Mouse (Mus musculus) liver, postnatal 0 days (tissue): Measurements from ENCODE around the gene Mrvi1. TPM values are rescaled to one million over a fixed set of nuclear protein-coding genes. Genes with fewer than 3 reads are reported as not detected.
A peak's percentile ranks its signal among the peaks of the same experiment; 100 is the strongest.

ENCODE experiments used
- ATAC-seq: fragments of 200-750 bp; cut with Nextera tagmentation; 2 replicates; pipeline ENCODE4 v1.8.0; 2017; ENCODE audit warnings: mild to moderate bottlenecking, moderate library complexity
- DNase-seq: peaks from one replicate; pipeline ENCODE4 v3.0.0-alpha.2; 2016
- H3K27ac ChIP-seq: fragments of 300-500 bp; sonication (generic); 2 replicates; pipeline ENCODE4 v1.5.1; 2014; ENCODE audit warnings: antibody characterized with exemption, moderate library complexity, mild to moderate bottlenecking, low read depth
- H3K27me3 ChIP-seq: fragments of 300-500 bp; sonication (generic); 2 replicates; pipeline ENCODE4 v1.6.1; 2014; ENCODE audit warnings: low read length, control low read depth, mixed read lengths; ENCODE audit not compliant: insufficient read depth
- H3K36me3 ChIP-seq: fragments of 300-500 bp; sonication (generic); replicated peaks from 2 replicates; pipeline ENCODE4 v1.6.1; 2014; ENCODE audit warnings: mild to moderate bottlenecking, control low read depth, low read length, moderate library complexity, mixed read lengths; ENCODE audit not compliant: insufficient read depth
- H3K4me1 ChIP-seq: fragments of 300-500 bp; sonication (generic); 2 replicates; pipeline ENCODE4 v1.6.1; 2014; ENCODE audit warnings: antibody characterized with exemption, mild to moderate bottlenecking, control low read depth; ENCODE audit not compliant: insufficient read depth
- H3K4me2 ChIP-seq: fragments of 300-500 bp; sonication (generic); 2 replicates; pipeline ENCODE4 v1.6.1; 2014; ENCODE audit warnings: low read depth, mild to moderate bottlenecking, low read length, moderate library complexity, mixed read lengths
- H3K4me3 ChIP-seq: fragments of 300-500 bp; sonication (generic); 2 replicates; pipeline ENCODE4 v1.5.1; 2014; ENCODE audit warnings: low read depth, low read length
- H3K9ac ChIP-seq: fragments of 300-500 bp; sonication (generic); replicated peaks from 2 replicates; pipeline ENCODE4 v1.6.1; 2014; ENCODE audit warnings: mild to moderate bottlenecking, moderate library complexity
- H3K9me3 ChIP-seq: fragments of 300-500 bp; sonication (generic); 2 replicates; pipeline ENCODE4 v1.6.1; 2016; ENCODE audit warnings: mild to moderate bottlenecking, control low read depth, low read length, mixed read lengths
- CTCF ChIP-seq: sonication (generic); IDR thresholded peaks from 2 replicates; pipeline ENCODE4 v1.5.1; 2016; ENCODE audit warnings: antibody characterized with exemption, low read depth
- EP300 ChIP-seq: IDR thresholded peaks from 2 replicates; pipeline ENCODE4 v1.6.1; 2016; ENCODE audit warnings: antibody characterized with exemption, low read depth, mild to moderate bottlenecking
- WGBS: fragments of 180-500 bp; shearing (Covaris S2); extraction: QIAGEN DNeasy Blood & Tissue Kit; methylation state at CpG from one replicate; pipeline ENCODE4 v1.1.7; 2014; ENCODE audit not compliant: insufficient replicate concordance; 5-methylcytosine and 5-hydroxymethylcytosine counted together
- polyA plus RNA-seq: library from polyadenylated mRNA; unstranded; fragments of >200 nt; fragmentation: Nextera tagmentation; extraction: Ambion mirVana; gene quantifications from 2 replicates; pipeline ENCODE4 v1.2.1, GENCODE M21; 2015

Gene Mrvi1
- polyA plus RNA-seq, 1 experiment from 2014 or later, result 8.4 TPM

DNA sequence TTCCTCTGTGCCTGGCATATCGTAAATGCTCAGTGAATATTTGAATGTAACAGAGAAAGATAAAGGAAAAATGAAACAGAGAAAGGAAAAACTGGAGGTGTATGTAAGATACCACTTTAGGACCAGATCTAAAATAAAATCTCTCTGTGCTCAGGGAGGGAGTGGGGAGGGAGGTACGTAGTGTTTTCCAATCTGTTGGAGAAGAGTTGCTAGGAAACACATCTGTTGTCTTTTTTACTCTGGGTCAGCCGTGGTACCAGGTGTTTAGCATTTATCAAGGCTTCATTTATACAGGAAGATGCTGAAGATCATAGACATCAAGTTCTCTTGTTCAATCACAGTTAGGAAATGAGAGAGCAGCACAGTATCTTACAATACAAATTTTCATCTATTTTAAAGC, 127.7 kb downstream of the Mrvi1 start:
- H3K4me3 ChIP-seq, result no peak overlapping the region
- H3K4me1 ChIP-seq, result peaks cover 31% of the 10 kb centered on the region
- H3K4me2 ChIP-seq, result no peak overlapping the region
- H3K36me3 ChIP-seq, result no peaks in the 10 kb centered on the region
- peak overlapping the region; percentile 76 for H3K27ac ChIP-seq
- ATAC-seq (no peak), DNase-seq (no peak)
- 68% methylated on average over 3 of the region's 3 CpGs for WGBS
- TF ChIP-seq CTCF, result no peak
- TF ChIP-seq EP300, result no peak
- H3K9ac ChIP-seq, result no peak overlapping the region
- H3K9me3 ChIP-seq, result no peaks in the 10 kb centered on the region
- H3K27me3 ChIP-seq, result no peaks in the 10 kb centered on the region

DNA sequence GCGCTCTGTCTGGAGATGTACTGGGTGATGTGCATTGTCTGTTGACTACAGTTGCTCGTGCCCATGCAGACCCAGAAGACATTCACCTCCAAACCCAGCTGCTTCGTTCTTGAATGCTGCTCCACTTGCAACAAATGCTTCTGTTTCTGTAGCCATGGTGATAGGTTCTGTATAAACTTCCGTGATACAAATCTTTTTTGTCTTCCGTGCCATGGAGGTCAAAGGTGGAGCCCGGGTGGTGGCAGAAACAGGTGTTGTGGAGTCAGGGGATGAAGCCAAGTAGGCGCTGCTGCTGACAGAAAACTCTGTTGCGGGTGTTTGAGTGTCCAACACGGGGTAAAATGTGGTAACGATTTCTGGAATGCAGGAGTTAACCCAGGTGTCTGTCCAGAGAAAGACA, 128.7 kb downstream of the Mrvi1 start:
- Histone ChIP-seq H3K9ac (no peak overlapping the region), H3K4me1 (peaks cover 34% of the 10 kb centered on the region), H3K27ac (0 out of 2 replicates have a peak overlapping the region, but pooled peaks have one; percentile 31), H3K36me3 (no peaks in the 10 kb centered on the region), H3K9me3 (no peaks in the 10 kb centered on the region), H3K27me3 (no peaks in the 10 kb centered on the region), H3K4me2 (no peak overlapping the region), H3K4me3 (no peak overlapping the region)
- TF ChIP-seq EP300, result no peak
- no peak for TF ChIP-seq CTCF
- 66% methylated on average over 10 of the region's 10 CpGs for WGBS
- DNase-seq, result no peak
- no peak for ATAC-seq

DNA sequence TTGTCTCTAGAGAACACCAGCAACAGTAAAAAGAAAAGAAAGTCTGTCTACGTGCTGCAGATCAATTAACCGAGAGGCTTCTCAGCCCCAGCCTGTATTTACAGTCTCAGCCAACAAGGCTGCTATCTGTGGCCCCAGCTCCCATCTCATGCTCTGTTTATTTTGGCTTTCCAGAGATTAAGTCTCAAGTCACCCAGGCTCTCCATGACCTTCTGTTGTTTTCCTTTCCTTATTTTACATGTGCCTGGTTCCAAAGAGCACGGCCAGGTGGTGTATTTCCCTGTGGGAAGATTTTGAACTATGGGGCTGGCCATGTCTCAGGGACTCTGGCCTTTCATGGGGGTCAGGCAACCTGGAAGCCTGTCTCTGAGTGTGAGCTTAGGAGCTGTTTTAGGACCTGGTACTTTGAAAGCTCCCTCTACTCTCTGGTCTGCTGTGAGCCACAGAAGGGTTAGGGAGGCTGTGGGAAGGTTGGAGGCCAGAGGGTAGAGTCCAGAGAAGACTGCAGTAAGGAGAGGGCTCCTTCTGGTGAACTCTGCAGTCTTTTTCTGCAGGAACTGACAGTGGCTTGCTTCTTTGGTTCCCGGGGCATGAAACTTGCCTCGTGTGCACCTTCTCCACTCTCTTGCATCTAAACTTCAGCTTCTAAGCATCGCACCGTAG, 130.6 kb downstream of the Mrvi1 start:
- H3K4me1 ChIP-seq, result peaks cover 41% of the 10 kb centered on the region
- ATAC-seq (no peak), DNase-seq (no peak)
- H3K4me3 ChIP-seq, result no peak overlapping the region
- WGBS, result 64% methylated on average over 7 of the region's 7 CpGs
- no peak overlapping the region for H3K9ac ChIP-seq
- TF ChIP-seq EP300 (no peak), CTCF (no peak)
- H3K9me3 ChIP-seq, result no peaks in the 10 kb centered on the region
- no peaks in the 10 kb centered on the region for H3K27me3 ChIP-seq
- H3K36me3 ChIP-seq, result no peaks in the 10 kb centered on the region
- no peak overlapping the region for H3K4me2 ChIP-seq
- H3K27ac ChIP-seq, result 0 out of 2 replicates have a peak overlapping the region, but pooled peaks have one; percentile 7

DNA sequence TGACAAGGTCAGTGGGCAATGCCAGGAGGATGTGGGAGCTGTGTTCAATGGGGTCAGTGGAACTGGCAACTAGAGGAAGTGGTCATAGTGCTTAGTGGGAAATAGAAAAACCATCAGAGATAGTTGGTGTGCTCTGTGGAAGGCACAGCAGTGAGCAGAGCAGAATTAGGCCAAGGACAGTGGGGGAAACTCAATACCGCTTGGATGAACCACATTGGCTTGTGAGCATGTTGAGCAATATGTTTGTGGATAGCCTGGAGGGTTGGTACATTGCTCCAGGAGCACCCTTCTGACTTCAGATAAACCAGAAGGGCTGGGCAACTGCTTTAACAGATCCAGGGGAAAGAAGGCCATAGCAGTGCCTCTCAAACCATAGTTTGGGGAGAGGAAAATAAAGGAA, 133.9 kb downstream of the Mrvi1 start:
- DNase-seq (peak; percentile 39), ATAC-seq (peak; percentile 61)
- peak overlapping the region; percentile 87 for H3K27ac ChIP-seq
- H3K27me3 ChIP-seq, result no peaks in the 10 kb centered on the region
- TF ChIP-seq EP300, result peak; percentile 49; the same call in 1 of the 2 replicates
- TF ChIP-seq CTCF, result no peak
- H3K4me1 ChIP-seq, result peaks cover 21% of the 10 kb centered on the region
- no peak overlapping the region for H3K4me2 ChIP-seq
- H3K36me3 ChIP-seq, result no peaks in the 10 kb centered on the region
- no peak overlapping the region for H3K9ac ChIP-seq
- H3K9me3 ChIP-seq, result 0 out of 2 replicates have a peak, but pooled peaks cover 2% of the 10 kb centered on the region
- WGBS, result 56% methylated on average over 1 of the region's 1 CpGs
- H3K4me3 ChIP-seq, result no peak overlapping the region

DNA sequence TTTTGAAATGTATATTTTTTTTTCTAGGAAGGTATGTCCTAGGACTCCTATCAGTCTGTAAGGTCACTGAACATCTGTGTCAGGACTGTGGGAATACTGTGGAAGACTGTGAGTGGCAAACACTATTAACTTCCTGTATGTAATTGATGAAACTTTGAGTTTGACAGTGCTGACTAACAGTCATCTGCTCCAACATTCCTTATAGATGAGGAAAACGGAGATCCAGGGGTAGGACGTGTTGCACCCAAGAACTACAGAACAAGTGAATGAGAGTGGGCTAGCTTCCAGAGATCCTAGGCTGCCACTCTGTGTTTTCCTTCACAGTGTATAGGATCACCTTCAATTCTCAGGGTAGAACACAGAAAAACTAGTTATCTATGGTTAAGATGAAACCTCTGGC, 134.9 kb downstream of the Mrvi1 start:
- no peak for TF ChIP-seq CTCF
- TF ChIP-seq EP300, result no peak
- H3K9me3 ChIP-seq, result 0 out of 2 replicates have a peak, but pooled peaks cover 2% of the 10 kb centered on the region
- WGBS, result 83% methylated on average over 2 of the region's 2 CpGs
- H3K4me3 ChIP-seq, result no peak overlapping the region
- DNase-seq, result no peak
- H3K36me3 ChIP-seq, result no peaks in the 10 kb centered on the region
- H3K27ac ChIP-seq, result no peak overlapping the region
- H3K4me2 ChIP-seq, result no peak overlapping the region
- no peaks in the 10 kb centered on the region for H3K27me3 ChIP-seq
- ATAC-seq, result no peak
- no peak overlapping the region for H3K9ac ChIP-seq
- peaks cover 24% of the 10 kb centered on the region for H3K4me1 ChIP-seq

DNA sequence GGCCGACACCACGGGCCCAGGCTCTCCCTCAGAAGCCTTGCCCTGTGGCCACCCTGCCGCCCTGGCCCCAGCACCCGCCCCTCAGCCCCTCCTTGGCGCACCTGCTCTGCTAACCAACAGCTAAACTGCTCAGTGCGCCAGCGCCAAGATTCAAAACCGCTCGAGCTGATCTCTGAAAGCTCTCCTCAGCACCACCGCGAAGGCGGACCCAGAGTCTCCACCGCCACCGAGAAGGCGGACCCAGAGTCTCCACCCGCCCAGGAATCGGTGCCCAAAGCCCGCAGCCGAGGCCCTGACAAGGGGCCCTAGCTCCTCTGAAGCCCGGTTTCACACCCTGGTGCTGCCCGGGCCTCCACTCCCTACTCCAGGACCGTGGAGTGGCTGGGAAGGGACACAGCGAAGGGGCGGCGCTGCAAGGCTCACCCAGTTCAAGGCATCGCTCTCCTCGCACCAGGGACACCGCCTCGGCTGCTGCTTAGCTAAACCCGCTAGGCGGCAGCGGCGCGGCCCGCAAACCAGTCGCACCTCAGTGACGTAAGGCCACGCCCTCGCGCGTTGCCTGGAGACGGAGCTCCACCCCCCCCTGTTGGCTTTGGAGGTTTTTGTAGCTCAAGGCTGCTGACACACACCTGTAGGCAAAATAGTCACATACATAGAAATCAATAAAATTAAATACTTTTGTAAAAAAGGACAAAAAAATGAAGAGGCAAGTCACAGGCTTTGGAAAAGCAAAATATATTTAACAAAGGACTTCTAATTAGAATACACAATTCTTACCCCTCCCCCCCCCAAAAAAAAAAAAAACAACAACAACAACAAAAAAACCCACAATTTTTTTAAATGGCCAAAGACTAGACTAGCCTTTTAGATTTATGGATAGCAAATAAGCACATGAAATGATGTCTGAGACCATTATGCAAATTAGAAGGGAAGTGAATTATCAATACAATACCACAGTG, 138.1 kb downstream of the Mrvi1 start, which contains the start of gene Rnf141:
Gene Rnf141, minus strand, starts transcription at position 542 of the 959 bp plus-strand sequence.
- Histone ChIP-seq H3K4me3 (peak within 1 kb of the TSS; percentile 85), H3K36me3 (peaks cover 6% of the 10 kb centered on the region; the same call in 1 of the 2 replicates), H3K9ac (peak within 1 kb of the TSS; percentile 90), H3K27me3 (no peaks in the 10 kb centered on the region), H3K9me3 (0 out of 2 replicates have a peak, but pooled peaks cover 2% of the 10 kb centered on the region), H3K4me1 (peaks cover 43% of the 10 kb centered on the region), H3K27ac (peak within 1 kb of the TSS; percentile 99), H3K4me2 (peak within 1 kb of the TSS; percentile 83)
- ATAC-seq (peak; percentile 88), DNase-seq (peak; percentile 98)
- 2% methylated on average over 42 of the region's 42 CpGs for WGBS
- TF ChIP-seq CTCF (peak; percentile 88), EP300 (peak; percentile 19; the same call in 1 of the 2 replicates)
